In genomic region chr1:36064223-36064622, GRCm38 (mm10) we compare ENCODE assay signal across 7 mouse cellular contexts. TPM values are rescaled to one million over a fixed set of nuclear protein-coding genes. Genes with fewer than 3 reads are reported as not detected.
A peak's percentile ranks its signal among the peaks of the same experiment; 100 is the strongest.
DNase-seq lines count a peak whose midpoint lies in the region; ATAC-seq and TF ChIP-seq lines count a peak whose summit lies in the region.

No protein-coding gene starts in this region.

- peak overlapping the region; percentile 42; the same call in 1 of the 2 replicates for H3K9ac ChIP-seq in embryonic facial prominence, embryonic 14.5 days (ENCODE audit: low read depth, low read length)
- H3K9ac ChIP-seq in hindbrain, embryonic 11.5 days (ENCODE audit: low read depth, low read length): peak overlapping the region; percentile 35
- H3K9ac ChIP-seq in midbrain, embryonic 15.5 days: no peak overlapping the region

- peaks cover 38% of the 10 kb centered on the region for H3K4me1 ChIP-seq in embryonic facial prominence, embryonic 14.5 days (ENCODE audit: control insufficient read depth, insufficient read depth, low read length)
- peaks cover 7% of the 10 kb centered on the region; the same call in 1 of the 2 replicates for H3K4me1 ChIP-seq in hindbrain, embryonic 11.5 days (replicated peaks; ENCODE audit: control insufficient read depth, insufficient read depth, low read length)
- H3K4me1 ChIP-seq in midbrain, embryonic 15.5 days: peaks cover 30% of the 10 kb centered on the region

- H3K4me3 ChIP-seq in layer of hippocampus, adult 2 months: no peak overlapping the region
- no peak overlapping the region for H3K4me3 ChIP-seq in embryonic facial prominence, embryonic 14.5 days (ENCODE audit: low read depth, low read length)
- no peak overlapping the region; the same call in 1 of the 2 replicates for H3K4me3 ChIP-seq in hindbrain, embryonic 11.5 days (ENCODE audit: low read depth, low read length)
- peak overlapping the region; percentile 32; the same call in 1 of the 2 replicates for H3K4me3 ChIP-seq in midbrain, embryonic 15.5 days

- H3K27me3 ChIP-seq in embryonic facial prominence, embryonic 14.5 days (replicated peaks; ENCODE audit: control insufficient read depth, insufficient read depth, low read length): no peaks in the 10 kb centered on the region
- no peaks in the 10 kb centered on the region for H3K27me3 ChIP-seq in hindbrain, embryonic 11.5 days (ENCODE audit: control insufficient read depth, insufficient read depth, low read length)
- H3K27me3 ChIP-seq in midbrain, embryonic 15.5 days (replicated peaks): 0 out of 2 replicates have a peak, but pooled peaks cover 5% of the 10 kb centered on the region

- ATAC-seq in embryonic facial prominence, embryonic 14.5 days (ENCODE audit: low read depth): no peak
- no peak for ATAC-seq in hindbrain, embryonic 11.5 days (ENCODE audit: low FRiP score)
- ATAC-seq in midbrain, embryonic 15.5 days (replicated peaks): no peak
- no peak for ATAC-seq in erythroid progenitor cell, adult 5-6 weeks (replicated peaks; ENCODE audit: low FRiP score, poor library complexity, severe bottlenecking)

- H3K36me3 ChIP-seq in embryonic facial prominence, embryonic 14.5 days (ENCODE audit: control insufficient read depth, insufficient read depth, low read length): no peaks in the 10 kb centered on the region
- H3K36me3 ChIP-seq in hindbrain, embryonic 11.5 days (ENCODE audit: control insufficient read depth, insufficient read depth, low read length): no peaks in the 10 kb centered on the region
- no peaks in the 10 kb centered on the region for H3K36me3 ChIP-seq in midbrain, embryonic 15.5 days (replicated peaks)

- DNase-seq in layer of hippocampus, adult 2 months (ENCODE audit: low spot score in 2 of 2): no peak
- DNase-seq in layer of hippocampus, adult 11-12 months (ENCODE audit: low spot score): no peak
- no peak for DNase-seq in embryonic facial prominence, embryonic 14.5 days (ENCODE audit: low spot score)
- no peak for DNase-seq in hindbrain, embryonic 11.5 days (ENCODE audit: low spot score)
- no peak for DNase-seq in layer of hippocampus, postnatal 36 days

- H3K9me3 ChIP-seq in embryonic facial prominence, embryonic 14.5 days (ENCODE audit: control insufficient read depth, low read length): no peaks in the 10 kb centered on the region
- H3K9me3 ChIP-seq in hindbrain, embryonic 11.5 days (ENCODE audit: control insufficient read depth, low read length): no peaks in the 10 kb centered on the region
- no peaks in the 10 kb centered on the region for H3K9me3 ChIP-seq in midbrain, embryonic 15.5 days

- TF ChIP-seq CTCF in layer of hippocampus, adult 2 months (conservative IDR thresholded peaks at IDR 0.05): no peak

- WGBS in embryonic facial prominence, embryonic 14.5 days: 41% methylated on average over 4 of the region's 4 CpGs
- 32% methylated on average over 4 of the region's 4 CpGs for WGBS in hindbrain, embryonic 11.5 days
- 26% methylated on average over 4 of the region's 4 CpGs for WGBS in midbrain, embryonic 15.5 days

- H3K4me2 ChIP-seq in embryonic facial prominence, embryonic 14.5 days (ENCODE audit: low read depth, low read length): peak overlapping the region; percentile 56
- H3K4me2 ChIP-seq in hindbrain, embryonic 11.5 days (replicated peaks; ENCODE audit: low read depth, low read length): peak overlapping the region; percentile 24; the same call in 1 of the 2 replicates
- peak overlapping the region; percentile 56 for H3K4me2 ChIP-seq in midbrain, embryonic 15.5 days

- H3K27ac ChIP-seq in layer of hippocampus, adult 2 months: peak overlapping the region; percentile 81
- H3K27ac ChIP-seq in embryonic facial prominence, embryonic 14.5 days (replicated peaks; ENCODE audit: low read depth, low read length): no peak overlapping the region
- no peak overlapping the region for H3K27ac ChIP-seq in hindbrain, embryonic 11.5 days (ENCODE audit: low read depth, low read length)
- H3K27ac ChIP-seq in midbrain, embryonic 15.5 days: peak overlapping the region; percentile 59

RNA-seq across cellular contexts. Expression of gene Hs6st1, which starts 4.0 kb away (rescaled TPM):
- total RNA-seq in layer of hippocampus, adult 2 months (2021): 10 to 100 TPM; 37.7 to 38.3 TPM
- 10.1 and 11.5 TPM in 2 replicates for polyA plus RNA-seq in embryonic facial prominence, embryonic 14.5 days (2014; fragmentation: Nextera tagmentation; extraction: Ambion mirVana)
- polyA plus RNA-seq in hindbrain, embryonic 11.5 days (2014; fragmentation: Nextera tagmentation; extraction: Ambion mirVana): 10.7 and 14.9 TPM in 2 replicates
- 26.1 and 29.6 TPM in 2 replicates for polyA plus RNA-seq in midbrain, embryonic 15.5 days (2015; fragmentation: Nextera tagmentation; extraction: Ambion mirVana)
- total RNA-seq in erythroid progenitor cell, adult 5-6 weeks (2015; ENCODE audit: low replicate concordance): 205 and 226 TPM in 2 replicates
- 148 and 153 TPM in 2 replicates for total RNA-seq in erythroid progenitor cell, adult 5-6 weeks (2017; ENCODE audit: low replicate concordance)
- 10 to 100 TPM; 38.7 to 39.9 TPM for total RNA-seq in layer of hippocampus, postnatal 36 days (2021)

Comparison
In these comparisons a context has a peak if more than half of its experiments do, and no peak if none do; other contexts are left out.
1. H3K27ac ChIP-seq: peak in layer of hippocampus, adult 2 months (single experiment) and midbrain, embryonic 15.5 days (single experiment); none in embryonic facial prominence, embryonic 14.5 days (single experiment) and hindbrain, embryonic 11.5 days (single experiment).
2. Peak in every context shown above with its lines, with median percentiles within 50 percentile points of each other: H3K4me2 ChIP-seq.